Mouse (Mus musculus) lung, adult 2 months (tissue): Measurements from ENCODE around the gene Lrrc75b.

Experiments used
- CTCF ChIP-seq: fragments of 200-500 bp; IDR thresholded peaks from 2 replicates; pipeline ENCODE4 v1.5.1; 2011; ENCODE audit warnings: mild to moderate bottlenecking, low read length, control low read depth; ENCODE audit not compliant: insufficient read depth
- POLR2A ChIP-seq: fragments of 200-500 bp; IDR thresholded peaks from 2 replicates; pipeline ENCODE4 v1.6.1; 2011; ENCODE audit warnings: low read depth, mild to moderate bottlenecking, control low read depth, low read length, borderline replicate concordance; ENCODE audit errors: extremely low read depth

GRCm38 (mm10) chr10:75535423-75535822 lies 24.7 kb downstream of the Lrrc75b start:
- TF ChIP-seq POLR2A (no peak), CTCF (no peak)
